Mouse (Mus musculus) forebrain, embryonic 12.5 days (tissue): ENCODE measurements at regions not wholly inside any gene's neighbourhood (a gene's known extent, or its start where the extent isn't known, plus 50 kb on each side); places are given as distances from the start of the nearest gene placed in this dataset.
"Not testable (repeated sequence)": the region's sequence is repeated elsewhere in the genome, so short reads cannot be mapped to it uniquely, and the experiment has no call there.

Experiments used
- ATAC-seq: fragments of 200-750 bp; cut with Nextera tagmentation; 2 replicates; pipeline ENCODE4 v1.8.0; 2017; ENCODE audit warnings: moderate TSS enrichment; ENCODE audit not compliant: low FRiP score
- H3K27ac ChIP-seq: fragments of 300-500 bp; sonication (generic); 2 replicates; pipeline ENCODE4 v1.5.1; 2016; ENCODE audit warnings: mild to moderate bottlenecking
- H3K27me3 ChIP-seq: fragments of 300-500 bp; sonication (generic); 2 replicates; pipeline ENCODE4 v1.6.1; 2016; ENCODE audit warnings: mild to moderate bottlenecking
- H3K36me3 ChIP-seq: fragments of 300-500 bp; sonication (generic); replicated peaks from 2 replicates; pipeline ENCODE4 v1.6.1; 2016; ENCODE audit warnings: mild to moderate bottlenecking
- H3K4me1 ChIP-seq: fragments of 300-500 bp; sonication (generic); 2 replicates; pipeline ENCODE4 v1.6.1; 2016
- H3K4me2 ChIP-seq: fragments of 300-500 bp; sonication (generic); 2 replicates; pipeline ENCODE4 v1.6.1; 2016; ENCODE audit warnings: mild to moderate bottlenecking, moderate library complexity
- H3K4me3 ChIP-seq: fragments of 300-500 bp; sonication (generic); replicated peaks from 2 replicates; pipeline ENCODE4 v1.5.1; 2016; ENCODE audit warnings: mild to moderate bottlenecking
- H3K9ac ChIP-seq: fragments of 300-500 bp; sonication (generic); 2 replicates; pipeline ENCODE4 v1.6.1; 2016; ENCODE audit warnings: mild to moderate bottlenecking
- H3K9me3 ChIP-seq: fragments of 300-500 bp; sonication (generic); 2 replicates; pipeline ENCODE4 v1.6.1; 2016
- WGBS: fragments of 180-500 bp; shearing (Covaris S2); methylation state at CpG from one replicate; pipeline ENCODE4 v1.1.7; 2016; 5-methylcytosine and 5-hydroxymethylcytosine counted together

DNA sequence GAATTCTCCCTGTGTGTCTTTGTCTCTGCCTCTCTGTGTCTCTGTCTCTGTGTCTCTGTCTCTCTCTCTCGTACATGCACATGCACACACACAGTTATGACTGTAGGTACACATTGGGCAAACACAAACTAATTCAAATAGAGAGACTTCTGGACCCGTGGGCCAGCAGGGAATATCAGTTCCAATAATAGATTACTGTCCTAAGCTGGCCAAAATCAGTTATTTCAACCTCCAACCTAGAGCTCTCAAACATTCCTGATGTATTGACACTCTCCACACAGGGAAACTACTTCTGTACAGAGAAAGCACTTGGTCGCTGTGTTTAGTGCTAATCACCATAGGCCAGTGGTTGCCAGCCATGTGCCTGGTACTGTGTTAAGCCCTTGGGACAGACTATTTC, 203.7 kb upstream of the Nectin1 start:
- Histone ChIP-seq H3K9me3 (no peaks in the 10 kb centered on the region), H3K9ac (no peak overlapping the region), H3K4me2 (no peak overlapping the region), H3K27ac (no peak overlapping the region), H3K27me3 (no peaks in the 10 kb centered on the region), H3K36me3 (no peaks in the 10 kb centered on the region), H3K4me3 (no peak overlapping the region), H3K4me1 (peaks cover 4% of the 10 kb centered on the region)
- WGBS: 83% methylated on average over 3 of the region's 3 CpGs
- ATAC-seq: no peak

DNA sequence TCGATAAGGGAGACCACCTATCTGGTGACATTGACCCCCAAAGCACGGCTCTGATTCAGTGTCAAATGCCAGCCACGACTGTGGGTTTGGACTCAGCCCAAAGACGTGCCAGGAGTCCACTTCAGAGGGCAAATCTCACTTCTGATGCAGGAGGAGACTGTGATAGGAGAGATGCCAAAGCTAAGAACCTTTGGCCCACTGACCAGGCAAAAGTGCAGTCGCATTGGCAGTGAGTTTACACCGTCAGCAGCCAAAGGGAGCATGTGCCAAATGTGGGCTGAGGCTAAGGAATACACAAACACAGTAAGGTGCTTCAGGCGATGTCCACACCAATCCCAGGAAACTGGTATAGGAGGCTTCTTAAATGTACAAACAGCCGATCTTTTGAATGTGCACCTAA, 202.6 kb upstream of the Nectin1 start:
- Histone ChIP-seq H3K27ac (no peak overlapping the region), H3K4me1 (peaks cover 6% of the 10 kb centered on the region), H3K27me3 (no peaks in the 10 kb centered on the region), H3K4me2 (no peak overlapping the region), H3K9me3 (no peaks in the 10 kb centered on the region), H3K4me3 (no peak overlapping the region), H3K36me3 (no peaks in the 10 kb centered on the region), H3K9ac (no peak overlapping the region)
- no peak for ATAC-seq
- WGBS: 88% methylated on average over 8 of the region's 8 CpGs

DNA sequence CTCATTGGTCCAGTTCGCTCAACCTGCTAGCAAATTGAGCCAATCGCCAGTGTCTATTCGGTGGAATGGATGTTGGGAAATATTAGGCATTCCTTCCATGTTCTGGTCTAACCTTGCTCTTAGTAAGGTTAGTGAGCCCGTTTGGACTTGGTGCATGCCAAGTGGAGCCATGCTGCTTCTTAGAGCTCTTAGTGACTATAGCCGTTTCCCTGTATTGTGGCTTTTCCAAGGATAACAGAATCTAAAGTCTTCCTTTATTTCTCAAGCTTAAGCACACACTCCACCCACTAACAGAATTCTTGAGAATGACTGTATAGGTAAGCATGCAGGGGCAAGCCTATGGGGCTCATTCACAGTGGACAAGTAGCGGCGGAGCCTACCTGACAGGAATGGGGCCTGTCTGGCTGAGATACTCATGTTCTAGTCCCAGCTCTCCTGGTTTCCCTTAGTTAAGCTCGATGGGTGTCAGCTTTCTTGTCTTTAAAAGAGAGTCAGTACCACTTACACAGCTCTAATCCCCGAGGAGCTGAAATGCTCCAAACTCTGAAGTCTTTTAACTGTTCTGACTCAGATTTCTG, 201.6 kb upstream of the Nectin1 start:
- WGBS: 81% methylated on average over 9 of the region's 9 CpGs
- no peak for ATAC-seq
- no peak overlapping the region for H3K9ac ChIP-seq
- H3K27ac ChIP-seq: no peak overlapping the region
- H3K27me3 ChIP-seq: no peaks in the 10 kb centered on the region
- H3K9me3 ChIP-seq: no peaks in the 10 kb centered on the region
- peaks cover 6% of the 10 kb centered on the region for H3K4me1 ChIP-seq
- no peak overlapping the region for H3K4me3 ChIP-seq
- no peaks in the 10 kb centered on the region for H3K36me3 ChIP-seq
- no peak overlapping the region for H3K4me2 ChIP-seq

DNA sequence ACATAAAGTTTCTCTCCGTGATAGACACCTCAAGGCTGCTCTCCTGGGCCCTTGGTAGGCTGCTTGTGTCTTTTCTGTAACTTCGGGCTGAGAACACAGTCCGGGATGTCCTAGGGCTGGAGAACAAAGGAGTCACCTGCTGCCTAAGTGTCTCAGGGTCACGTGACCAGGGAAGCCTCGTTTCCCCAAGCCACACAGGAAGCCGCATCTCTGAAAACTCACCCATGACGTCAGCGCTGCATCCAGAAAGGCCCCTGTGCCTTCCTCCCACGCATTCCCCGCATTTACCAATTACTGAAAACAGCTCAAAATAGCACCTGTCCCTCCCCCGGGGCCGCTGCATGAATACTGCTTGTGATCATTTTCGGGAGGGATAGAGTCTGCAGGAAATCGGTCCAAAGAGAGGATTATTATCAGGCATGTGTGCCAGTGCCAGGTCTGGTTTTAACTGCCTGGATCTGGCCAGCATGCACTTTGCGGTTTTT, 198.7 kb upstream of the Nectin1 start:
- Histone ChIP-seq H3K9me3 (no peaks in the 10 kb centered on the region), H3K36me3 (no peaks in the 10 kb centered on the region), H3K27ac (no peak overlapping the region), H3K27me3 (peaks cover 6% of the 10 kb centered on the region; the same call in 1 of the 2 replicates), H3K4me2 (peak overlapping the region; percentile 30), H3K9ac (no peak overlapping the region), H3K4me3 (no peak overlapping the region), H3K4me1 (peaks cover 20% of the 10 kb centered on the region)
- 0 out of 2 replicates have a peak, but pooled peaks have one; percentile 36 for ATAC-seq
- 33% methylated on average over 15 of the region's 15 CpGs for WGBS

DNA sequence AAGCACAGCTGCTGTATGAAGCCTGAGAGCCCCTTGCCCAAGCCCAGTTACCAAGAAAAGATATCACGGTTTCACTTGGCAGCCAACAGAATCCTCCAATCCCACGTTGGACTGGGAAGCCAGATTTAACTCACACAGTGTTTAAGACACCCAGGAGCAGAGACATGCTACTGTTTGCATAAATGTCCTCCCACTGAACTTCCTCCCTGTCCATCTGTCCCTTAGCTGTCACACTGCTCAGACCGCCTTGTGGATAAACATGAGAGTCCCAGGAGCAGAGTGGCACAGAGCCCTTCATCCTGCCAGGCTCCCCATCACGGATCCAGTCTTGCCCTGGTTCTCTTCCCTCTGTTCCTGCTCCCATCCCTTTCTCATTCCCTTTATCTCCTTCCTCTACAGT, 194.9 kb upstream of the Nectin1 start:
- Histone ChIP-seq H3K9ac (no peak overlapping the region), H3K36me3 (no peaks in the 10 kb centered on the region), H3K9me3 (no peaks in the 10 kb centered on the region), H3K27ac (no peak overlapping the region), H3K4me2 (no peak overlapping the region), H3K4me1 (peaks cover 20% of the 10 kb centered on the region), H3K27me3 (peaks cover 11% of the 10 kb centered on the region; the same call in 1 of the 2 replicates), H3K4me3 (no peak overlapping the region)
- WGBS: 71% methylated on average over 4 of the region's 4 CpGs
- no peak for ATAC-seq

DNA sequence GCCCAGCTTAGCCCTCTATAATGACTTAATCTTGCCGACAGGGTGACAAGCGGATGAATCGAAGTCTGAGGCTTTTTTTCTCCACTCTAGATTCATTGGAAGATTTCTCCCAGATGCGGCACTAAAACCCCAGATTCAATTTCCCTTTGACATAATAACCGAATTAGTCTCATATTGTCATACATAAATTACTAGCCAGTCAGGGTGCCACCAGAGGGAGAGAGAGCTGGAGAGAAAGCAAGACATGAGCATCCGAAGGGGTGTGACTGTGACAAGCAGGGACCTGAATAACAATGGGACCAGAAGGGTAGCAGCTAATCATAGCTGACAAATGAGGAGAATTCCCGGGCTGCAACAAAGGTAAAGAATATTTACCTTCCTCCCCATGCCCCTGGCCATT, 194.5 kb upstream of the Nectin1 start:
- peak overlapping the region; percentile 36; the same call in 1 of the 2 replicates for H3K27ac ChIP-seq
- WGBS: 46% methylated on average over 7 of the region's 7 CpGs
- no peak for ATAC-seq

DNA sequence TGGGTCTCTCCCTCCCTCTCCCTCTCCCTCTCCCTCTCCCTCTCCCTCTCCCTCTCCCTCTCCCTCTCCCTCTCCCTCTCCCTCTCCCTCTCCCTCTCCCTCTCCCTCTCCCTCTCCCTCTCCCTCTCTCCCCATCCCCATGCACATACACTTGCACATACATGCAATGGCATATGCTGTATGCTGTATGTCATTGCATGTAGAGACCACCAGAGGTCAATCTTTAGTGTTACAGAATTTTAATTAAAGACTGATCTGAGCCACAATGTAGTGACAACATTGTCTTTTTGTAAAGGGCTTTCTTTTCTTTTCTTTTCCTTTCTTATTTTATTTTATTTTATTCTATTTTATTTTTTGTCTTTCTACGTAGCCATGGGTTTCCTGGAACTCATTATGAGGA, 191.0 kb upstream of the Nectin1 start:
- H3K9ac ChIP-seq, H3K9me3 ChIP-seq, H3K4me3 ChIP-seq, ATAC-seq, H3K27me3 ChIP-seq, H3K4me2 ChIP-seq, H3K36me3 ChIP-seq, H3K27ac ChIP-seq: not testable (repeated sequence)
- H3K4me1 ChIP-seq: peaks cover 15% of the 10 kb centered on the region
- WGBS: 77% methylated on average over 1 of the region's 1 CpGs

More for the DNA sequence above, 194.5 kb upstream of the Nectin1 start:
- H3K4me2 ChIP-seq: no peak overlapping the region
- H3K4me1 ChIP-seq: peaks cover 20% of the 10 kb centered on the region
- H3K4me3 ChIP-seq: no peak overlapping the region
- no peaks in the 10 kb centered on the region for H3K9me3 ChIP-seq
- no peak overlapping the region for H3K9ac ChIP-seq
- H3K27me3 ChIP-seq: peaks cover 14% of the 10 kb centered on the region; the same call in 1 of the 2 replicates
- no peaks in the 10 kb centered on the region for H3K36me3 ChIP-seq

DNA sequence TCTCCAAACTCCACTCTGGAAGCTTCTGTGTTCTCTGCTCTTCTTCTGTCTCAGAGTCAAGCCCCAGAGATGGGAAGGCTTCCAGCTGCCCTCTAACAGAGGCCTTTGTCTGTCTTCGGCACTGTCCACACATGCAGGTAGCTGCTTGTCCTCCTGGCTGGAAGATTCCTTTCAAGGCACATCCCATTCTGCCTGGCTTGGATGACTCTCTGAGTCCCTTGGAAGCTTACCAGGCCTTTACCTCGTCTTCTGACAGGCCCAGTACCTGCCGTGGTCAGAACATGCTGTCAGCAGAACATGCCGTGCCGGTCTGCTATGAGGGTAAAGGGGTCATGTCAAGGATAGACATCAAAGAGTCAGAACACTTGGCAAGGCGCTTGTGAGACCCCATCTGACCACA, 181.8 kb upstream of the Nectin1 start:
- no peak for ATAC-seq
- Histone ChIP-seq H3K9ac (no peak overlapping the region), H3K9me3 (no peaks in the 10 kb centered on the region), H3K27ac (no peak overlapping the region), H3K36me3 (no peaks in the 10 kb centered on the region), H3K4me2 (no peak overlapping the region), H3K27me3 (no peaks in the 10 kb centered on the region), H3K4me1 (peaks cover 8% of the 10 kb centered on the region; the same call in 1 of the 2 replicates), H3K4me3 (no peak overlapping the region)
- WGBS: 88% methylated on average over 6 of the region's 6 CpGs

DNA sequence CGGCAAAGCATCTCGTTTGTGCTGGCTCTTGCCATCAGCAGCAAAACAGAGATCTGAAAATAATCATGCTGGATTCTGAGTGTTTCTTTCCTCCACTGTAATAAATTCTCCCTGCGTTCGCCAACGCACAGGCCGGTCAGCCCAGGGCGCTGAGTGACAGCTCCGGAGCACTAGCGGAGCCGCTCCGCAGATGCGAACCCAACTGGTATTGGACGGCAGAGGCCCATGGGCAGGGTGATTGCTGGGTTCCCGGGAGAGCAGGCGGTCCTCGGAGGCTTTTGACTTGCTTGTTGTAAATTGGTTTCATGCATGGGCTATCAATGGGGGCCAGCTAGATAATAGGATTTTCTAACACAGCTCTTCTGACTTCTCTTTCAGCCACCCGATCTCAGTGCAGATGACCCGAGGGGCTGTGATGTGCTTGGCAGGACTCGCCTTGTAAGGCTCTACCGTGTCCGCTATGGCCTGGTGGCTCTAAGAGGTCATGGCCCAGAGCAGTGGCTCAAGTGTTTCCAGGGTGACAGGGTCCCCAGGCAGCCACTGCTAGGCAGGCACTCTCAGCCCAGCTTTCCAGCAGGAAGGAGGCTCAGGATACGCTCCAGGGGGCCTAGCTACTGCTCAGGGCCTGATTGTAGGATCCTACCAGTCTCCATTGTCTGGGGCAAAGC, 179.4 kb upstream of the Nectin1 start:
- 76% methylated on average over 22 of the region's 22 CpGs for WGBS
- Histone ChIP-seq H3K27ac (no peak overlapping the region), H3K4me1 (peaks cover 8% of the 10 kb centered on the region), H3K4me3 (no peak overlapping the region), H3K4me2 (no peak overlapping the region), H3K36me3 (no peaks in the 10 kb centered on the region), H3K9ac (no peak overlapping the region), H3K9me3 (no peaks in the 10 kb centered on the region), H3K27me3 (no peaks in the 10 kb centered on the region)
- no peak for ATAC-seq

DNA sequence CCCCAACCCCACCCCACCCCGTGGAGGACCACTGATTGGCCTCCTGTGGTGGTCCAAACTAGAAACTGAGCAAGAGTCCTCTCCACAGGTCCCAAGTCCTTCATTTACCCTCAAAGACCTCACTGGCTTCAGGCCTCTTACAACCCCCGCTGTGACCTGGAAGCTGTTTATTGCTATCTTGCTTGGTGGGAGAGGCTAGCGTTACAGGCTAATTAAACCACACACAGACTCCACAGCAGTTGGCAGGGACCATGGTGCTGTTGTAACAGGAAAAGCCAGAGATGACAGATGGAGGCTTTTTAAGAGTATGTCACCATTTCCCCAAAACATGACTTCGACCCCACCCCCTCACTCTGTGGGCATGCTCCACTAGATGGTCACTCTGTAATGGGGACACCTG, 174.9 kb upstream of the Nectin1 start:
- Histone ChIP-seq H3K4me1 (peaks cover 8% of the 10 kb centered on the region), H3K4me2 (no peak overlapping the region), H3K4me3 (no peak overlapping the region), H3K27ac (no peak overlapping the region), H3K9ac (no peak overlapping the region), H3K36me3 (no peaks in the 10 kb centered on the region), H3K9me3 (no peaks in the 10 kb centered on the region), H3K27me3 (no peaks in the 10 kb centered on the region)
- ATAC-seq: no peak
- 64% methylated on average over 4 of the region's 4 CpGs for WGBS

DNA sequence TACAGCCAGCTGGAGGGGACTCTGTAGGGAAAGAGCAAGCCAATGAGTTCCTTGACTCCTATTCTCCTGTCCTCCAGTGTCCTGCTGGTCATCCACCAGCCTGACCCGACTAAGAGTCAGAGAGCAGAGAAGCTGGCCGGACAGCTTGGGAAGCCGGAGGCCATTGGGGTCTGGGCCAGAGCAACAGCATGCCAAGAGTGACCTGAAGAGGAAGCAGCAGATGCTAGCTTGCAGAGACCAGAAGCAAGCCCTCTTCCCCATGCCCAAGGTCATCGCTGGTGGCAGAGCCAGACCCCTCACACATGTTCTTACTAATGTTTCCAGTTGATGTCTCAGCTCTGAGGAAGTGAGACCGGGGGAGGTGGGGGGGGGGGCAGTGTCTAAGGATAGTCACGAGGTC, 172.7 kb upstream of the Nectin1 start:
- no peak overlapping the region for H3K27ac ChIP-seq

DNA sequence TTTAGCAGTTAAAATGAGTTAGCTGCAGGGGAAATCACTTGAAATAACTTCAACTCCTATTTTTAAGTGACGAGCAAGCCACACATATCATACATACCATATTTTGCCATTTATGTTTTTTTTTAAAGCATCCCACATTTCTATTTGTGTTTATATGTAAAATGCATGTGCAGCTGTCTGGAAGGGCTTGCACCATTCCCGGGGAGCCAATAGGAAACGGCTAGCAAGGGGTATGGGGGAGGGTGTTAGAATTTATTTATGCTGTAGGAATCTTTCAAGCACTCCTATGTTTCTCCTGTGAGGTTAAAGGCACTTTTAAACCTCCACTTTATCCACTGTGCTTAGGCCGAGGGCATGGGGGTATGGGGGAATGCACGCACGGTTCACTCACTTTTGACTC, 168.1 kb upstream of the Nectin1 start:
- Histone ChIP-seq H3K27ac (no peak overlapping the region), H3K4me3 (no peak overlapping the region), H3K9me3 (no peaks in the 10 kb centered on the region), H3K9ac (no peak overlapping the region), H3K36me3 (no peaks in the 10 kb centered on the region), H3K27me3 (no peaks in the 10 kb centered on the region), H3K4me1 (peaks cover 6% of the 10 kb centered on the region; the same call in 1 of the 2 replicates), H3K4me2 (no peak overlapping the region)
- WGBS: 91% methylated on average over 6 of the region's 6 CpGs
- ATAC-seq: no peak

More for the DNA sequence above, 172.7 kb upstream of the Nectin1 start:
- no peak for ATAC-seq
- no peaks in the 10 kb centered on the region for H3K36me3 ChIP-seq
- H3K9ac ChIP-seq: no peak overlapping the region
- H3K4me2 ChIP-seq: no peak overlapping the region
- no peaks in the 10 kb centered on the region for H3K27me3 ChIP-seq
- no peaks in the 10 kb centered on the region for H3K9me3 ChIP-seq
- no peaks in the 10 kb centered on the region; the same call in 1 of the 2 replicates for H3K4me1 ChIP-seq
- no peak overlapping the region for H3K4me3 ChIP-seq
- 89% methylated on average over 6 of the region's 6 CpGs for WGBS

DNA sequence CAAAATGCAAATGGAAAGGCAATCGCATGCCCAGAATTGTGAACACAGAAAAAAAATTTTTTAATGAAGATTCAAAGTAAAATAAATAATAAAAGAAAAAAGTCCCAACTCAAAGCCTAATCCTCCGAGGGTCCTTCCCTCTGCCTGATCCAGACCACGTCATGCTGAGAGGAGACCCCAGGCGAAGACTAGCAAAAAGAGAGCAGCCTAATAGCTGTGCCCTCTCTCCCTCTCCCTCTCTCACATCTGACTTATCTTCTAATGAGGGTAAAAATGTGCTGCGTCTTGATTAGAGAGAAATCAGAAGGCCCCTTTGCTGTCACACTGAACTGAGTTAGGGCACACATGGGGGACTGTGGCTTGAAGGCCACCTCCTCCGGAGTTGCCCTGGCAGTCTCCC, 163.1 kb upstream of the Nectin1 start:
- H3K36me3 ChIP-seq: no peaks in the 10 kb centered on the region
- ATAC-seq: no peak
- H3K9me3 ChIP-seq: no peaks in the 10 kb centered on the region
- H3K4me2 ChIP-seq: no peak overlapping the region
- 26% methylated on average over 6 of the region's 6 CpGs for WGBS
- H3K4me1 ChIP-seq: peaks cover 9% of the 10 kb centered on the region; the same call in 1 of the 2 replicates
- no peak overlapping the region for H3K4me3 ChIP-seq
- no peak overlapping the region for H3K9ac ChIP-seq
- no peak overlapping the region for H3K27ac ChIP-seq
- H3K27me3 ChIP-seq: no peaks in the 10 kb centered on the region
